Mouse (Mus musculus) lung, embryonic 14.5 days (tissue): ENCODE data around the gene St5. TPM values are rescaled to one million over a fixed set of nuclear protein-coding genes. Genes with fewer than 3 reads are reported as not detected.

ENCODE experiments used
- ATAC-seq: fragments of 200-750 bp; cut with Nextera tagmentation; 2 replicates; pipeline ENCODE4 v1.8.0; 2017; ENCODE audit warnings: mild to moderate bottlenecking, moderate TSS enrichment, moderate library complexity; ENCODE audit not compliant: insufficient read depth
- DNase-seq: peaks from one replicate; pipeline ENCODE4 v3.0.0-alpha.2; 2015
- H3K27ac ChIP-seq: fragments of 300-500 bp; sonication (generic); 2 replicates; pipeline ENCODE4 v1.5.1; 2014; ENCODE audit warnings: low read depth, mild to moderate bottlenecking, moderate library complexity
- H3K27me3 ChIP-seq: fragments of 300-500 bp; sonication (generic); 2 replicates; pipeline ENCODE4 v1.6.1; 2014; ENCODE audit warnings: low read length, control low read depth; ENCODE audit not compliant: insufficient read depth
- H3K36me3 ChIP-seq: fragments of 300-500 bp; sonication (generic); 2 replicates; pipeline ENCODE4 v1.6.1; 2014; ENCODE audit warnings: control low read depth; ENCODE audit not compliant: insufficient read depth
- H3K4me1 ChIP-seq: fragments of 300-500 bp; sonication (generic); 2 replicates; pipeline ENCODE4 v1.6.1; 2014; ENCODE audit warnings: antibody characterized with exemption, control low read depth; ENCODE audit not compliant: insufficient read depth
- H3K4me2 ChIP-seq: fragments of 300-500 bp; sonication (generic); 2 replicates; pipeline ENCODE4 v1.6.1; 2014; ENCODE audit warnings: mild to moderate bottlenecking
- H3K4me3 ChIP-seq: fragments of 300-500 bp; sonication (generic); 2 replicates; pipeline ENCODE4 v1.5.1; 2014; ENCODE audit warnings: low read depth, low read length
- H3K9ac ChIP-seq: fragments of 300-500 bp; sonication (generic); 2 replicates; pipeline ENCODE4 v1.6.1; 2014
- H3K9me3 ChIP-seq: fragments of 300-500 bp; sonication (generic); 2 replicates; pipeline ENCODE4 v1.6.1; 2016; ENCODE audit warnings: low read depth, low read length, control low read depth
- CTCF ChIP-seq: IDR thresholded peaks from 2 replicates; pipeline ENCODE4 v1.5.1; 2016; ENCODE audit warnings: antibody characterized with exemption, low read depth
- WGBS: fragments of 180-500 bp; shearing (Covaris S2); extraction: QIAGEN DNeasy Blood & Tissue Kit; methylation state at CpG from one replicate; pipeline ENCODE4 v1.1.7; 2014; 5-methylcytosine and 5-hydroxymethylcytosine counted together
- polyA plus RNA-seq: library from polyadenylated mRNA; unstranded; fragments of >200 nt; fragmentation: Nextera tagmentation; extraction: Ambion mirVana; gene quantifications from 2 replicates; pipeline ENCODE4 v1.2.1, GENCODE M21; 2014

The St5 gene
- polyA plus RNA-seq, 1 experiment from 2014 or later = 68.6 TPM

DNA sequence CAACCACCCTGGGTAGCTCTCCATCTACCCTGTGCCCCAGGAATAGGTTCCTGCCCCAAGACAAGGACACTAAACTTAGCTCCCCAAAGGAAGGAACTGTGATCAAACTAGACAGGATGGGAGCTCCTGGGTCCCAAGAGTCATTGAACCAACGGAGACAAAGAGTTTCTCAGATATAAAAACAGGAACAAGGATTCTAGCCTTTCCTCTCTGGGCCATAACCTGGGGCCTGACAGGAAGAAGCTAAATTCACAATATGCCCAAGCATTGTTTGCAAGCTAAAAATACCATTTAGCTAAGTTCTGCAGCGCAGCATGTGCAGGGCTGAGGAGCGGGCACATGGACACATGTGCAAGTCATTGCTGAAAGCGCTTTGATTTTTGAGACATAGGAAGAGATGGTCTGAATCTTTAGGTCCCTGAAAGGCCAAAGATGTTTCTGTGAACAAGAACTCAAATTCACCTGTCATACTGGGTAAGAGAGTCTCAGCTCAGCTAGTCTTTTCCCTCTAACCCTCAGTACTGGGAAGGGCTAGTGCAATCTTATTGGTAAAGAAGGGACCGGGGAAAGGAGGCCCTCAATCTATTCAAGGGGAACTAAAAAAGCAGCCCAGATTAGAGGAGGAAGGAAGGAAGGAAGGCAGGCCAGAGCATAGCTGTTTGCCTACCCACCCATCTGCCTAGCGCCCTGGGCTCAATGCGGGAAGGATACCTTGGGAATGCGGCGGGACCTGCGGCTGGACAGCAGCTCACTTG lies 161.6 kb downstream of the St5 start:
- no peak overlapping the region for H3K9ac ChIP-seq
- no peak overlapping the region for H3K4me3 ChIP-seq
- ATAC-seq = no peak
- DNase-seq = peak; percentile 46
- no peak overlapping the region for H3K4me2 ChIP-seq
- peak overlapping the region; percentile 36; the same call in 1 of the 2 replicates for H3K27ac ChIP-seq
- H3K27me3 ChIP-seq = no peaks in the 10 kb centered on the region
- H3K9me3 ChIP-seq = no peaks in the 10 kb centered on the region
- 76% methylated on average over 10 of the region's 10 CpGs for WGBS
- TF ChIP-seq CTCF = no peak
- peaks cover 70% of the 10 kb centered on the region for H3K36me3 ChIP-seq
- H3K4me1 ChIP-seq = 0 out of 2 replicates have a peak, but pooled peaks cover 5% of the 10 kb centered on the region

DNA sequence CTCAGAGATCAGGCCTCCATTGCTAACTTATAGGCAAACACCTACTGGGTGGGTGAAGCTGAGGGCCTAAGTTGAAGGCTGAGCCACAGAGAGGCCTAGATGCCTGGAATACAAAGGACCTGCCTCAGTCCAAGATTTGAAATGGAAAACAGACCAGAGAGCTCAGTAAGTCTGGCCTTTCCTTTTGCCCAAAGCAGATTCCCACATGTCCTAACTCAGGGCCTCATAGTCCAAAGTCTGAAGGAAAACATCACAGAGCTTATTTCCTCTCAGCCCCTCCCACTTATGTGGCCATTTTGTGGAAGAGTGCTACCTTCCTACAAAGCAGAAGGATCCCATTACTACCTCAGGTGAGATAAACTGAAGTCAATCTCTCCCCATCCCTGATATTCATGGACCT lies 162.5 kb downstream of the St5 start:
- H3K36me3 ChIP-seq = peaks cover 66% of the 10 kb centered on the region
- no peak for TF ChIP-seq CTCF
- no peak overlapping the region for H3K27ac ChIP-seq
- no peak overlapping the region for H3K4me2 ChIP-seq
- H3K27me3 ChIP-seq = no peaks in the 10 kb centered on the region
- 0 out of 2 replicates have a peak, but pooled peaks cover 5% of the 10 kb centered on the region for H3K4me1 ChIP-seq
- H3K4me3 ChIP-seq = no peak overlapping the region
- ATAC-seq = no peak
- H3K9ac ChIP-seq = no peak overlapping the region
- H3K9me3 ChIP-seq = no peaks in the 10 kb centered on the region
- no peak for DNase-seq

DNA sequence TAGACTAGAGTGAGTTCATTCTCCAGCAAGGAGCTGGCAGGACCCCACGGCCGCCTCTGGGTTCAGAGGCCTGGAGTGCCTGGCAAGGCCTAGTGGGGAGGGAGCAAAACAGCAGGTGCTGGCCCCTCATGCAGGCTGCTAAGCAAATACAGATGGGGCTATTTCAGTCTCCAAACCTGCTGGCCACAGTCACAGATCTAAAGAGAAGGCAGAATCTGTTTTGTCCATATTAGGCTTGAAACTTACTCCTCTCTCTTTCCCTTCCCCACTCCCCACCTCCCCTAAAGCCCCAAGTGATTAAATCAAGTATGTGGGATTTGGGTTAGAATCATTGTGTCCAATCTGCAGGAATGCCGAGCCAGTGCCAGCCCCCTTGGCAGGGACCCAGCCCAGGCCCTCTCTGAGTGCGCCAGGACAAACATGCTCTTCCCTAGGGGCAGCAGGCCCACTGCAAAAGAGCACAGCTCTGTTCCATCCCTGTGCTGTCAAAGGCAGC lies 166.9 kb downstream of the St5 start:
- Histone ChIP-seq H3K36me3 (peaks cover 70% of the 10 kb centered on the region), H3K9me3 (no peaks in the 10 kb centered on the region), H3K27ac (peak overlapping the region; percentile 44), H3K27me3 (no peaks in the 10 kb centered on the region), H3K4me2 (no peak overlapping the region), H3K4me3 (no peak overlapping the region), H3K9ac (no peak overlapping the region), H3K4me1 (no peaks in the 10 kb centered on the region)
- WGBS = 45% methylated on average over 4 of the region's 4 CpGs
- peak; percentile 75 for DNase-seq
- peak; percentile 83 for ATAC-seq
- no peak for TF ChIP-seq CTCF

DNA sequence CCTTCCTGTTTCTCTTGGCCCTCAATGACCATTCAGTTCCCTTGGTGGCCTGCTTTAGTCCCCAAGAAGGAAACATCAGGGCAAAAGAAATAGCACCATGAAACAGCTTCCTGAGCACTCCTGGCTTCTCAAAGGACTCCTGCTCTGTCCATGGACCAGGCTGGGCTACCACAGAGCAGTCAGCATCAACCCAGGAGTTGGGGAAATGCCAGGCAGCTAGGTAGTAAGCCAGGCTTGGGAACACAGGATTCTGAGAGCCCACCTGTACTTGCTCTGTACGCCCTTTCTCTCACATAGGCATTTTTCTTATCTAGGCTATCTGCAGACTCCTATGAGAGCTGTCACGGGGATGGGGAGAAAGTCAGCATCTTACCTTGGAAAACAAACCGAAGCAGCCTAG lies 168.5 kb downstream of the St5 start:
- Histone ChIP-seq H3K27ac (no peak overlapping the region), H3K27me3 (no peaks in the 10 kb centered on the region), H3K4me2 (no peak overlapping the region), H3K4me3 (no peak overlapping the region), H3K9me3 (no peaks in the 10 kb centered on the region), H3K36me3 (peaks cover 70% of the 10 kb centered on the region), H3K9ac (no peak overlapping the region), H3K4me1 (no peaks in the 10 kb centered on the region)
- no peak for DNase-seq
- WGBS = 80% methylated on average over 3 of the region's 3 CpGs
- no peak for TF ChIP-seq CTCF
- no peak for ATAC-seq

DNA sequence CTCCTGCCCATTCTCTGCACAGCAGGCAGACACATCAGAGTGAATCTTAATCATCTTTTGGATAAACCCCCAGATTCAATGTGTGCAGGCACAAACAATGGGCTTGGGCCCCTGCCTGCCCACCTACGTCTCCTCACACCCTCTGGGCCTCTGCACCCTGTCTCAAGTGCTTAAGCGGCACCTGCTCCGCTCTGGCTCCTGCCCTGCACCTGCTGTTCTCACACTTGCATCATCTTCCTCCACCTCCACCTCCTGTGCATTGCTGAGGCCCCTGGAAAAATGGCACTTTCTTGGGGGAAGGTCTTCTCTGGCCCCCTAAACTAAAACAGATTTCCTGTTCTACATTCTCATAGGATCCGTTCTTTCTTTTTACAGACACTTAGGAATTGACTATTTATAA lies 169.5 kb downstream of the St5 start:
- H3K4me2 ChIP-seq = no peak overlapping the region
- H3K27ac ChIP-seq = no peak overlapping the region
- H3K36me3 ChIP-seq = peaks cover 67% of the 10 kb centered on the region
- no peak for TF ChIP-seq CTCF
- H3K4me3 ChIP-seq = no peak overlapping the region
- 83% methylated on average over 4 of the region's 4 CpGs for WGBS
- DNase-seq (no peak), ATAC-seq (no peak)
- no peaks in the 10 kb centered on the region for H3K9me3 ChIP-seq
- H3K27me3 ChIP-seq = no peaks in the 10 kb centered on the region
- H3K4me1 ChIP-seq = no peaks in the 10 kb centered on the region
- H3K9ac ChIP-seq = no peak overlapping the region

DNA sequence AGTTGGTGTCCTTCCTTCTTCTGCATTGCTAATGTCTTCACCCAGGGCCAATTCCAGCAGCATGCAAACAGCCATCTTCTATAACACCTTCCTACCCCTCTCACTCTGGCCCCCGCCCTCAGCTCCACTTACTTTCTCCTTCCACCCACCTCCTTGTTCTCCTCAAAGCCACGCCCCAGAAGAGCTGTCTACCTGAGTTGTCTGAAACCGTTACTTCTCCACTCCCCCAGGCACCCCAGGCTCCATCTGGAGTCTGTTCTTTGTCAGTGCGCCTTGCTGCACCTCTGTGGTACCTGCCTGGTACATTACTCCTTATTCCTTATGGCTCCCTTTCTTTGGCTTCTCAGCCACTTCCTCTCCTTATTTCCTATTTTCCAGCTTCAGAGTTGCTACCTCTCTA lies 170.3 kb downstream of the St5 start:
- Histone ChIP-seq H3K36me3 (peaks cover 67% of the 10 kb centered on the region), H3K4me3 (no peak overlapping the region), H3K4me1 (no peaks in the 10 kb centered on the region), H3K27ac (no peak overlapping the region), H3K9ac (no peak overlapping the region), H3K27me3 (no peaks in the 10 kb centered on the region), H3K4me2 (no peak overlapping the region), H3K9me3 (no peaks in the 10 kb centered on the region)
- TF ChIP-seq CTCF = no peak
- DNase-seq = no peak
- WGBS = 74% methylated on average over 4 of the region's 4 CpGs
- no peak for ATAC-seq

DNA sequence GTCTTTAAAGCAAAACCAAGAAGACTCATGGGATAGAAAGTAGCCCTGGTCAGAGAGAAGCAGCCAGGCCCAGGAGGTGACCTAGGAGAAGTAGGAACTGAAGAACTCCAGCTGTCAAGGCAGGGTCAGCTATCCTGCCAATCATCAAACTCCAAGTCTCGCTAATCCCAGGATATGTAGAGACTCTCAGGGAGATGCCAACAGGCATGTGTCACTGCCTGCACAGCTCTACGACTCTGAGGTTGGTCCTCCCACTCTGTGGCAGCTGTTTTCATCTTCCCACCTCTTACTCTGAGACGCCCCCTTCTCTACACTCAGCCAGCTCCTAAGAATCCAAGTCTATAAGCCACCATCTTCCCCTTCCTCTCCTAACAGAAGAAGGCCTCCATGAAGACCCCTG lies 170.7 kb downstream of the St5 start:
- Histone ChIP-seq H3K9ac (no peak overlapping the region), H3K9me3 (no peaks in the 10 kb centered on the region)

More for the DNA sequence above, 170.7 kb downstream of the St5 start:
- H3K4me1 ChIP-seq = no peaks in the 10 kb centered on the region
- H3K36me3 ChIP-seq = peaks cover 67% of the 10 kb centered on the region
- 47% methylated on average over 3 of the region's 3 CpGs for WGBS
- DNase-seq (no peak), ATAC-seq (no peak)
- TF ChIP-seq CTCF = no peak
- H3K27me3 ChIP-seq = no peaks in the 10 kb centered on the region
- no peak overlapping the region for H3K27ac ChIP-seq
- no peak overlapping the region for H3K4me2 ChIP-seq
- no peak overlapping the region for H3K4me3 ChIP-seq
